Mouse (Mus musculus) heart, adult 2 months (tissue): ENCODE data around the gene Stard3. TPM values are rescaled to one million over a fixed set of nuclear protein-coding genes. Genes with fewer than 3 reads are reported as not detected.

ENCODE experiments used
- DNase-seq, 2 experiments: peaks; one replicate each; pipeline ENCODE4 v3.0.0; 2021
- H3K27ac ChIP-seq: fragments of 200-600 bp; 2 replicates; pipeline ENCODE4 v1.8.1; 2022
- H3K27me3 ChIP-seq: fragments of 200-500 bp; 2 replicates; pipeline ENCODE4 v1.6.1; 2012; ENCODE audit warnings: mild to moderate bottlenecking, low read length, inconsistent platforms, mixed read lengths; ENCODE audit not compliant: control insufficient read depth, insufficient read depth
- H3K36me3 ChIP-seq: fragments of 200-500 bp; 2 replicates; pipeline ENCODE4 v1.6.1; 2012; ENCODE audit warnings: low read length, inconsistent platforms; ENCODE audit not compliant: control insufficient read depth, insufficient read depth
- H3K4me1 ChIP-seq: fragments of 200-500 bp; 2 replicates; pipeline ENCODE4 v1.6.1; 2011; ENCODE audit warnings: low read length; ENCODE audit not compliant: control insufficient read depth, insufficient read depth
- H3K4me3 ChIP-seq: fragments of 200-600 bp; 2 replicates; pipeline ENCODE4 v1.8.1; 2022
- H3K79me2 ChIP-seq: fragments of 200-500 bp; replicated peaks from 2 replicates; pipeline ENCODE4 v1.6.1; 2012; ENCODE audit warnings: mild to moderate bottlenecking, inconsistent platforms, low read length, moderate library complexity, mixed read lengths; ENCODE audit not compliant: control insufficient read depth, insufficient read depth
- H3K9ac ChIP-seq: fragments of 200-500 bp; 2 replicates; pipeline ENCODE4 v1.6.1; 2012; ENCODE audit warnings: low read depth, mild to moderate bottlenecking, control low read depth, inconsistent platforms, low read length, mixed read lengths
- CTCF ChIP-seq: fragments of 200-600 bp; IDR thresholded peaks from 2 replicates; pipeline ENCODE4 v1.8.1; 2022; ENCODE audit warnings: antibody characterized with exemption, mild to moderate bottlenecking, moderate library complexity
- EP300 ChIP-seq: fragments of 200-500 bp; IDR thresholded peaks from 2 replicates; pipeline ENCODE4 v1.6.1; 2011; ENCODE audit warnings: low read depth, low read length, control low read depth; ENCODE audit not compliant: insufficient read depth
- POLR2A ChIP-seq: fragments of 200-500 bp; IDR thresholded peaks from 2 replicates; pipeline ENCODE4 v1.6.1; 2011; ENCODE audit warnings: mild to moderate bottlenecking, low read depth, low read length, control low read depth; ENCODE audit not compliant: insufficient read depth
- WGBS: fragments of 180-500 bp; shearing (Covaris S2); methylation state at CpG from one replicate; pipeline ENCODE4 v1.1.7; 2018; 5-methylcytosine and 5-hydroxymethylcytosine counted together
- intact Hi-C: fragments of 180-260 bp; cut with DNase I; formaldehyde crosslinking; loops from one replicate; pipeline ENCODE4 v1.15.1; 2025
- polyA plus RNA-seq: library from polyadenylated mRNA; depleted of rRNA; stranded (reverse); fragments of >200 nt; gene quantifications from 2 replicates; pipeline ENCODE4 v1.2.3, GENCODE M21; 2012
- total RNA-seq, 2 experiments: library from RNA; stranded (reverse); gene quantifications; 2 replicates each; pipeline ENCODE4 v1.2.3; 2021

Gene Stard3
- total and polyA plus RNA-seq, 3 experiments: 19.0 to 58.3 (median 24.3) TPM

- 27% methylated on average over 9 of the region's 9 CpGs for WGBS
- H3K27me3 ChIP-seq: no peaks in the 10 kb centered on the region; the same call in 1 of the 2 replicates
- intact Hi-C loops: loop anchor here (1.0 kb wide), 1 partner anchor 47 kb away; no protein-coding TSS in a partner anchor
Observed at GRCm38 (mm10) chr11:98389221-98389780, 31.1 kb downstream of the Stard3 start.

GRCm38 (mm10) chr11:98390141-98390540, 32.0 kb downstream of the Stard3 start:
- Histone ChIP-seq H3K27ac (no peak overlapping the region), H3K79me2 (no peaks in the 10 kb centered on the region), H3K4me1 (peaks cover 9% of the 10 kb centered on the region), H3K27me3 (no peaks in the 10 kb centered on the region; the same call in 1 of the 2 replicates), H3K36me3 (no peaks in the 10 kb centered on the region), H3K4me3 (no peak overlapping the region), H3K9ac (no peak overlapping the region)
- WGBS: 83% methylated on average over 12 of the region's 12 CpGs
- intact Hi-C loops: no loop called here
- TF ChIP-seq CTCF: no peak
- no peak for TF ChIP-seq EP300
- no peak for TF ChIP-seq POLR2A
- DNase-seq: no peak

More at GRCm38 (mm10) chr11:98389221-98389780, 31.1 kb downstream of the Stard3 start:
- Histone ChIP-seq H3K4me3 (no peak overlapping the region), H3K9ac (no peak overlapping the region), H3K36me3 (no peaks in the 10 kb centered on the region), H3K4me1 (peaks cover 9% of the 10 kb centered on the region), H3K79me2 (no peaks in the 10 kb centered on the region), H3K27ac (no peak overlapping the region)
- peak; percentile 77 for TF ChIP-seq CTCF
- TF ChIP-seq POLR2A: no peak
- peak; percentile 48 to 53 for DNase-seq

GRCm38 (mm10) chr11:98392034-98392433, 33.9 kb downstream of the Stard3 start:
- H3K27ac ChIP-seq: no peak overlapping the region; the same call in 1 of the 2 replicates
- no peak overlapping the region for H3K4me3 ChIP-seq
- H3K4me1 ChIP-seq: peaks cover 11% of the 10 kb centered on the region
- 51% methylated on average over 7 of the region's 8 CpGs for WGBS
- DNase-seq: no peak
- H3K27me3 ChIP-seq: no peaks in the 10 kb centered on the region
- intact Hi-C loops: no loop called here
- TF ChIP-seq POLR2A (no peak), CTCF (no peak), EP300 (no peak)
- H3K36me3 ChIP-seq: no peaks in the 10 kb centered on the region
- H3K9ac ChIP-seq: no peak overlapping the region
- no peaks in the 10 kb centered on the region for H3K79me2 ChIP-seq

GRCm38 (mm10) chr11:98392645-98393044, 34.5 kb downstream of the Stard3 start:
- H3K9ac ChIP-seq: no peak overlapping the region
- TF ChIP-seq POLR2A: no peak
- no peak for TF ChIP-seq EP300
- intact Hi-C loops: no loop called here
- H3K36me3 ChIP-seq: no peaks in the 10 kb centered on the region
- no peaks in the 10 kb centered on the region for H3K27me3 ChIP-seq
- WGBS: 63% methylated on average over 4 of the region's 4 CpGs
- H3K4me1 ChIP-seq: peaks cover 11% of the 10 kb centered on the region
- H3K27ac ChIP-seq: peak overlapping the region; percentile 85
- no peak overlapping the region for H3K4me3 ChIP-seq
- DNase-seq: no peak
- no peaks in the 10 kb centered on the region for H3K79me2 ChIP-seq

- no peaks in the 10 kb centered on the region for H3K36me3 ChIP-seq
- intact Hi-C loops: no loop called here
- no peaks in the 10 kb centered on the region for H3K79me2 ChIP-seq
- no peaks in the 10 kb centered on the region for H3K27me3 ChIP-seq
- DNase-seq: peak; percentile 61 to 70
- no peak overlapping the region for H3K4me3 ChIP-seq
- H3K9ac ChIP-seq: no peak overlapping the region
- peaks cover 11% of the 10 kb centered on the region for H3K4me1 ChIP-seq
- 42% methylated on average over 6 of the region's 6 CpGs for WGBS
- peak overlapping the region; percentile 85 for H3K27ac ChIP-seq
- no peak for TF ChIP-seq CTCF
- peak; percentile 28; the same call in 1 of the 2 replicates for TF ChIP-seq EP300
- TF ChIP-seq POLR2A: peak; percentile 31; the same call in 1 of the 2 replicates
Observed at GRCm38 (mm10) chr11:98393317-98393716, 35.1 kb downstream of the Stard3 start.

GRCm38 (mm10) chr11:98394301-98394700, 36.1 kb downstream of the Stard3 start:
- H3K79me2 ChIP-seq: no peaks in the 10 kb centered on the region
- 27% methylated on average over 6 of the region's 6 CpGs for WGBS
- H3K4me3 ChIP-seq: no peak overlapping the region
- DNase-seq: peak; percentile 45 to 70
- TF ChIP-seq CTCF (no peak), EP300 (peak; percentile 68)
- peaks cover 11% of the 10 kb centered on the region for H3K4me1 ChIP-seq
- no peaks in the 10 kb centered on the region for H3K36me3 ChIP-seq
- H3K9ac ChIP-seq: no peak overlapping the region
- no peaks in the 10 kb centered on the region for H3K27me3 ChIP-seq
- intact Hi-C loops: loop anchor here (2.0 kb wide), 1 partner anchor 16 kb away; no protein-coding TSS in a partner anchor
- peak overlapping the region; percentile 85 for H3K27ac ChIP-seq
